Mouse (Mus musculus) hindbrain, embryonic 13.5 days (tissue): Measurements from ENCODE around the gene Tmem79. TPM values are rescaled to one million over a fixed set of nuclear protein-coding genes. Genes with fewer than 3 reads are reported as not detected.

ENCODE experiments used
- polyA plus RNA-seq: library from polyadenylated mRNA; unstranded; fragments of >200 nt; fragmentation: Nextera tagmentation; extraction: Ambion mirVana; gene quantifications from 2 replicates; pipeline ENCODE4 v1.2.1, GENCODE M21; 2015

Tmem79 gene
- polyA plus RNA-seq, 1 experiment from 2014 or later: 1.2 TPM

Other genes with a start within 250 kb of the Tmem79 start
- 14.5 and 14.8 TPM in 2 replicates for gene Mef2d, start 193.8 kb downstream of the Tmem79 start, polyA plus RNA-seq
- 0.22 and 0.32 TPM in 2 replicates for gene Rhbg, start 81.4 kb downstream of the Tmem79 start, polyA plus RNA-seq
- 0.29 and 0.70 TPM in 2 replicates for gene Gm38392, start 48.9 kb downstream of the Tmem79 start, polyA plus RNA-seq
- 10.9 and 12.0 TPM in 2 replicates for gene Tsacc, start 39.1 kb downstream of the Tmem79 start, polyA plus RNA-seq
- 495 and 508 TPM in 2 replicates for gene Cct3, start 39.0 kb downstream of the Tmem79 start, polyA plus RNA-seq
- 122 and 129 TPM in 2 replicates for gene Glmp, start 11.1 kb downstream of the Tmem79 start, polyA plus RNA-seq
- gene Smg5, start 112 bp upstream of the Tmem79 start, polyA plus RNA-seq: 66.2 and 69.1 TPM in 2 replicates
- 2.6 and 2.9 TPM in 2 replicates for gene Paqr6, start 28.4 kb upstream of the Tmem79 start, polyA plus RNA-seq
- 0.19 TPM in 1 of 2 replicates, not detected in the other for gene Bglap3, start 36.6 kb upstream of the Tmem79 start, polyA plus RNA-seq
- not detected in 2 replicates for gene Bglap2, start 42.6 kb upstream of the Tmem79 start, polyA plus RNA-seq
- gene Bglap, start 48.3 kb upstream of the Tmem79 start, polyA plus RNA-seq: not detected in 2 replicates
- gene Pmf1, start 74.2 kb upstream of the Tmem79 start, polyA plus RNA-seq: 36.9 and 37.8 TPM in 2 replicates
- gene Slc25a44, start 89.0 kb upstream of the Tmem79 start, polyA plus RNA-seq: 32.5 and 32.8 TPM in 2 replicates
- gene Sema4a, start 125.0 kb upstream of the Tmem79 start, polyA plus RNA-seq: 25.5 and 27.4 TPM in 2 replicates
- gene Lmna, start 173.8 kb upstream of the Tmem79 start, polyA plus RNA-seq: 31.9 and 35.0 TPM in 2 replicates
- gene Mex3a, start 196.2 kb upstream of the Tmem79 start, polyA plus RNA-seq: 38.9 and 40.0 TPM in 2 replicates
- not detected in 2 replicates for gene Rab25, start 212.2 kb upstream of the Tmem79 start, polyA plus RNA-seq
- 179 and 182 TPM in 2 replicates for gene Lamtor2, start 216.9 kb upstream of the Tmem79 start, polyA plus RNA-seq
- gene Ubqln4, start 217.6 kb upstream of the Tmem79 start, polyA plus RNA-seq: 36.7 and 38.3 TPM in 2 replicates
- 154 and 163 TPM in 2 replicates for gene Ssr2, start 239.7 kb upstream of the Tmem79 start, polyA plus RNA-seq